In the genomic region with DNA sequence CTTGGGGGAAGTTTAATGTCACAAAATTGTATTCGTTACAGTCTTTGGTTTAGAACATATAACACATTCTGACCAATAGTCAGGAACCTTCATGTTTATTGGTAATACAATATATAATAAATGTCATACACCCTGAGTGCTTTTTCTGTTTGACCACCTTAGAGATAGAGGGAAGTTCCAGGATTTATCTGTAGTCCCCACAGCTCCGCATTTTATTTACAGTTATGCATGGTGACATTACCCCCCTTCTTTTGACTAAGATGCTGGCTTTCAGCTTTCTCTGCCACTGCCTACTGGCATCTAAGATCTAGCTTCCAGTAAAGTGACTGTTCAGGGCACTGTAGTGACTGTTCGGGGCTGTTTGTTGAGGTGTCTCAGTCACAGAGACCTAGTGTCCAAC, we compare ENCODE assay signal across 9 mouse cellular contexts. TPM values are rescaled to one million over a fixed set of nuclear protein-coding genes. Genes with fewer than 3 reads are reported as not detected.
DNase-seq lines count a peak whose midpoint lies in the region; ATAC-seq and TF ChIP-seq lines count a peak whose summit lies in the region.
"Had no signal": no experiment of that assay in that cellular context is flagged by ENCODE, and none has a peak within 500 bp of the region (broad histone marks: within the 10 kb centered on the region; RNA-seq: fewer than 3 reads in every experiment).

No protein-coding gene starts in this region.

- WGBS in heart, embryonic 14.5 days = 91% methylated on average over 3 of the region's 3 CpGs
- WGBS in hindbrain, postnatal 0 days = 92% methylated on average over 3 of the region's 3 CpGs
- WGBS in midbrain, embryonic 13.5 days = 91% methylated on average over 3 of the region's 3 CpGs

- peaks cover 15% of the 10 kb centered on the region for H3K27me3 ChIP-seq in heart, embryonic 14.5 days (ENCODE audit: control insufficient read depth, insufficient read depth, low read length)
- H3K27me3 ChIP-seq in hindbrain, postnatal 0 days (ENCODE audit: insufficient read depth, low read length) = no peaks in the 10 kb centered on the region
- H3K27me3 ChIP-seq in midbrain, embryonic 13.5 days = 0 out of 2 replicates have a peak, but pooled peaks cover 3% of the 10 kb centered on the region

- ATAC-seq in heart, embryonic 14.5 days (ENCODE audit: insufficient number of reproducible peaks, insufficient read depth, low FRiP score, low read depth) = no peak
- ATAC-seq in hindbrain, postnatal 0 days = no peak
- no peak for ATAC-seq in midbrain, embryonic 13.5 days

- no peaks in the 10 kb centered on the region for H3K9me3 ChIP-seq in heart, embryonic 14.5 days (ENCODE audit: control insufficient read depth, low read length)
- no peaks in the 10 kb centered on the region for H3K9me3 ChIP-seq in hindbrain, postnatal 0 days (ENCODE audit: low read length)
- H3K9me3 ChIP-seq in midbrain, embryonic 13.5 days = no peaks in the 10 kb centered on the region

- H3K9ac ChIP-seq in heart, embryonic 14.5 days (ENCODE audit: low read length) = no peak overlapping the region
- H3K9ac ChIP-seq in hindbrain, postnatal 0 days (replicated peaks; ENCODE audit: low read length) = no peak overlapping the region
- H3K9ac ChIP-seq in midbrain, embryonic 13.5 days (replicated peaks) = peak overlapping the region; percentile 82; the same call in 1 of the 2 replicates

- intact Hi-C loops in heart, postnatal 10 days (cut with DNase I) = no loop called here

- H3K4me1 ChIP-seq in heart, embryonic 14.5 days (ENCODE audit: control insufficient read depth in 2 of 2, insufficient read depth in 2 of 2, low read length in 2 of 2) = no peaks in the 10 kb centered on the region
- no peaks in the 10 kb centered on the region for H3K4me1 ChIP-seq in brown adipose tissue, adult 24 weeks (ENCODE audit: control insufficient read depth, insufficient read depth, insufficient read length, low read length)
- H3K4me1 ChIP-seq in hindbrain, postnatal 0 days (ENCODE audit: insufficient read depth, low read length) = peaks cover 20% of the 10 kb centered on the region
- peaks cover 18% of the 10 kb centered on the region for H3K4me1 ChIP-seq in midbrain, embryonic 13.5 days (replicated peaks)

- H3K4me2 ChIP-seq in heart, embryonic 14.5 days (ENCODE audit: low read length) = peak overlapping the region; percentile 85; the same call in 1 of the 2 replicates
- peak overlapping the region; percentile 94 for H3K4me2 ChIP-seq in hindbrain, postnatal 0 days (ENCODE audit: low read depth, low read length)
- peak overlapping the region; percentile 78 for H3K4me2 ChIP-seq in midbrain, embryonic 13.5 days (replicated peaks)

- no peak overlapping the region; a peak in 1 of 4 replicates for H3K4me3 ChIP-seq in heart, embryonic 14.5 days (ENCODE audit: control insufficient read depth in 1 of 2, insufficient read depth in 1 of 2, low read depth in 1 of 2, low read length in 2 of 2)
- H3K4me3 ChIP-seq in brown adipose tissue, adult 24 weeks (ENCODE audit: insufficient read depth, low read depth, low read length) = 0 out of 2 replicates have a peak overlapping the region, but pooled peaks have one; percentile 4
- peak overlapping the region; percentile 68 for H3K4me3 ChIP-seq in hindbrain, postnatal 0 days (ENCODE audit: low read length)
- H3K4me3 ChIP-seq in midbrain, embryonic 13.5 days (replicated peaks) = peak overlapping the region; percentile 79; the same call in 1 of the 2 replicates

- no peaks in the 10 kb centered on the region for H3K36me3 ChIP-seq in heart, embryonic 14.5 days (ENCODE audit: control insufficient read depth, insufficient read depth, low read length)
- peaks cover 16% of the 10 kb centered on the region for H3K36me3 ChIP-seq in hindbrain, postnatal 0 days (ENCODE audit: insufficient read depth, low read length)
- peaks cover 20% of the 10 kb centered on the region for H3K36me3 ChIP-seq in midbrain, embryonic 13.5 days

- DNase-seq in heart, postnatal 10 days = no peak
- DNase-seq in hindbrain, postnatal 0 days (ENCODE audit: low spot score) = no peak
- DNase-seq in thymus, postnatal 4 days = no peak
- no peak for DNase-seq in adrenal gland, adult 8-10 months
- DNase-seq in adrenal gland, adult 18-20 months (ENCODE audit: low spot score in 2 of 2) = no peak
- DNase-seq: thymus, adult 18-20 months had no signal

- no peak for TF ChIP-seq CTCF in hindbrain, postnatal 0 days (IDR thresholded peaks at IDR 0.05; ENCODE audit: low read depth)

- no peak overlapping the region for H3K27ac ChIP-seq in heart, embryonic 14.5 days (replicated peaks in 1 of 2; ENCODE audit: control insufficient read depth in 1 of 2, insufficient read depth in 1 of 2, low read depth in 2 of 2, low read length in 2 of 2)
- H3K27ac ChIP-seq in brown adipose tissue, adult 24 weeks (replicated peaks; ENCODE audit: low read depth, low read length) = no peak overlapping the region
- no peak overlapping the region for H3K27ac ChIP-seq in hindbrain, postnatal 0 days
- H3K27ac ChIP-seq in midbrain, embryonic 13.5 days = no peak overlapping the region

RNA-seq across cellular contexts. Expression of gene Zfp956, which starts 1.2 kb away (rescaled TPM):
- 2.1 and 3.0 TPM in 2 replicates for polyA plus RNA-seq in heart, embryonic 14.5 days (2014; fragmentation: Nextera tagmentation; extraction: Ambion mirVana)
- 1 to 10 TPM; 1.9 to 2.1 TPM for total RNA-seq in heart, postnatal 10 days (2021)
- 1.9 TPM in 1 of 2 replicates, not detected in the other for polyA plus RNA-seq in brown adipose tissue, adult 24 weeks (2012; ENCODE audit: insufficient read depth, insufficient read length, missing spikeins)
- 30.6 and 32.0 TPM in 2 replicates for total RNA-seq in hindbrain, postnatal 0 days (2014; rRNA removed)
- 21.0 and 21.3 TPM in 2 replicates for polyA plus RNA-seq in hindbrain, postnatal 0 days (2015; fragmentation: Nextera tagmentation; extraction: Ambion mirVana)
- 13.9 and 14.6 TPM in 2 replicates for polyA plus RNA-seq in midbrain, embryonic 13.5 days (2015; fragmentation: Nextera tagmentation; extraction: Ambion mirVana)
- 10 to 100 TPM in 2 of 4 experiments, 1 to 10 TPM in 2; 7.6 to 16.1 (median 11.7) TPM for total RNA-seq in adrenal gland, adult 8-10 months (2022)
- 1 to 10 TPM; 5.1 to 5.7 TPM for total RNA-seq in adrenal gland, adult 18-20 months (2021)

RNA-seq across cellular contexts. Expression of gene Zfp212, which starts 34.1 kb away (rescaled TPM):
- 7.1 and 7.2 TPM in 2 replicates for polyA plus RNA-seq in heart, embryonic 14.5 days (2014; fragmentation: Nextera tagmentation; extraction: Ambion mirVana)
- 10 to 100 TPM; 12.6 to 12.7 TPM for total RNA-seq in heart, postnatal 10 days (2021)
- polyA plus RNA-seq in brown adipose tissue, adult 24 weeks (2012; ENCODE audit: insufficient read depth, insufficient read length, missing spikeins) = 2.1 and 4.5 TPM in 2 replicates
- 15.3 and 17.0 TPM in 2 replicates for total RNA-seq in hindbrain, postnatal 0 days (2014; rRNA removed)
- 19.6 and 20.3 TPM in 2 replicates for polyA plus RNA-seq in hindbrain, postnatal 0 days (2015; fragmentation: Nextera tagmentation; extraction: Ambion mirVana)
- 21.0 and 22.2 TPM in 2 replicates for polyA plus RNA-seq in midbrain, embryonic 13.5 days (2015; fragmentation: Nextera tagmentation; extraction: Ambion mirVana)
- total RNA-seq in adrenal gland, adult 8-10 months (2022) = 10 to 100 TPM; 17.0 to 25.4 (median 19.0) TPM
- total RNA-seq in adrenal gland, adult 18-20 months (2021) = 10 to 100 TPM; 12.8 to 15.0 TPM

Comparison
In these comparisons a context has a peak if more than half of its experiments do, and no peak if none do; other contexts are left out.
1. H3K4me3 ChIP-seq: peak in brown adipose tissue, adult 24 weeks (single experiment), hindbrain, postnatal 0 days (single experiment) and midbrain, embryonic 13.5 days (single experiment); none in heart, embryonic 14.5 days (0 of 2).
2. Peak in every context shown above with its lines, with median percentiles within 50 percentile points of each other: H3K4me2 ChIP-seq.